Mouse (Mus musculus) kidney, embryonic 16.5 days (tissue): ENCODE data around the gene Olfr665. TPM values are rescaled to one million over a fixed set of nuclear protein-coding genes. Genes with fewer than 3 reads are reported as not detected.
"Not testable (repeated sequence)": the region's sequence is repeated elsewhere in the genome, so short reads cannot be mapped to it uniquely, and the experiment has no call there.

Experiments used
- ATAC-seq: fragments of 200-750 bp; cut with Nextera tagmentation; 2 replicates; pipeline ENCODE4 v1.8.0; 2017; ENCODE audit warnings: moderate TSS enrichment; ENCODE audit not compliant: low FRiP score, low TSS enrichment
- H3K27ac ChIP-seq: fragments of 300-500 bp; sonication (generic); 2 replicates; pipeline ENCODE4 v1.5.1; 2014; ENCODE audit warnings: low read length
- H3K27me3 ChIP-seq: fragments of 300-500 bp; sonication (generic); 2 replicates; pipeline ENCODE4 v1.6.1; 2014; ENCODE audit warnings: low read length, control low read depth, mixed read lengths; ENCODE audit not compliant: insufficient read depth
- H3K36me3 ChIP-seq: fragments of 300-500 bp; sonication (generic); 2 replicates; pipeline ENCODE4 v1.6.1; 2014; ENCODE audit warnings: low read length, control low read depth, mixed read lengths; ENCODE audit not compliant: insufficient read depth
- H3K4me1 ChIP-seq: fragments of 300-500 bp; sonication (generic); 2 replicates; pipeline ENCODE4 v1.6.1; 2014; ENCODE audit warnings: low read length, control low read depth, mixed read lengths; ENCODE audit not compliant: insufficient read depth
- H3K4me2 ChIP-seq: fragments of 300-500 bp; sonication (generic); replicated peaks from 2 replicates; pipeline ENCODE4 v1.6.1; 2014; ENCODE audit warnings: low read depth, low read length
- H3K4me3 ChIP-seq: fragments of 300-500 bp; sonication (generic); 2 replicates; pipeline ENCODE4 v1.5.1; 2014; ENCODE audit warnings: mild to moderate bottlenecking, low read length
- H3K9ac ChIP-seq: fragments of 300-500 bp; sonication (generic); replicated peaks from 2 replicates; pipeline ENCODE4 v1.6.1; 2014; ENCODE audit warnings: low read length
- H3K9me3 ChIP-seq: fragments of 300-500 bp; sonication (generic); 2 replicates; pipeline ENCODE4 v1.6.1; 2016; ENCODE audit warnings: low read length, control low read depth
- WGBS: fragments of 180-500 bp; shearing (Covaris S2); extraction: QIAGEN DNeasy Blood & Tissue Kit; methylation state at CpG from one replicate; pipeline ENCODE4 v1.1.7; 2014; 5-methylcytosine and 5-hydroxymethylcytosine counted together
- polyA plus RNA-seq: library from polyadenylated mRNA; unstranded; fragments of >200 nt; fragmentation: Nextera tagmentation; extraction: Ambion mirVana; gene quantifications from 2 replicates; pipeline ENCODE4 v1.2.1, GENCODE M21; 2015

The Olfr665 gene
- polyA plus RNA-seq, result not detected in 2 replicates

GRCm38 (mm10) chr7:104877731-104878130 is at the start of gene Olfr665:
TSS of gene Olfr665 (plus strand) at chr7:104878031.
- ATAC-seq, result no peak
- Histone ChIP-seq H3K4me3 (no peak within 1 kb of the TSS), H3K27ac (no peak within 1 kb of the TSS), H3K36me3 (no peaks in the 10 kb centered on the region), H3K9ac (no peak within 1 kb of the TSS), H3K9me3 (no peaks in the 10 kb centered on the region), H3K4me1 (no peaks in the 10 kb centered on the region), H3K27me3 (no peaks in the 10 kb centered on the region), H3K4me2 (no peak within 1 kb of the TSS)
- WGBS, result 51% methylated on average over 1 of the region's 1 CpGs

GRCm38 (mm10) chr7:104842503-104842902 is 35.3 kb upstream of the Olfr665 start, which contains the start of gene Usp17lb:
TSS of gene Usp17lb (minus strand) at chr7:104842603.
- Histone ChIP-seq H3K27ac (no peak within 1 kb of the TSS), H3K36me3 (no peaks in the 10 kb centered on the region), H3K9ac (no peak within 1 kb of the TSS), H3K4me1 (no peaks in the 10 kb centered on the region), H3K4me2 (no peak within 1 kb of the TSS), H3K9me3 (no peaks in the 10 kb centered on the region), H3K4me3 (no peak within 1 kb of the TSS), H3K27me3 (no peaks in the 10 kb centered on the region)
- WGBS, result 48% methylated on average over 1 of the region's 1 CpGs
- ATAC-seq, result no peak

DNA sequence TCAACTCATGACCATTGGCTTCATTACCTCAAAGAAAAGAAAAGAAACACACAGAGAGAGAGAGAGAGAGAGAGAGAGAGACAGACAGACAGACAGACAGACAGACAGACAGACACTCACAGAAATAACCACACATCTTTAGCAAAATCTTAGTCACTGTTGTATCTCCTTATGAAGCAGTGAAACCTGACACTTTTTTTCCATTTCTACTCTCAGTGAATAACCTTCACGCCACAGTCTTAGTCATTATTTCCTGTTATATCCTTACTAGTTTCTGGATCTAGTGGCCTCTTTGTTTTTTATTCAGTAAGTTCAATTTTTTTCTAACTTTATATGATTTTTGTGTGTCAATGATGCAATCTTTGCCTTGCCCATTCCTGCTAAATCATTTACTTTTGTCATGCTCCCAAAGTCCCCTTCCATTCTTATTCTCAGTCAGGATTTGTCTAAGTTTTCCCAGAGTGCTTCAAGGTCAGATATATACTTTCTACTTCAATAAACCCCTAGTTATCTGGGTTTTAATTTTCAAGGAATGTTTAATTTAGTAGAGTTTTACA is 34.0 kb upstream of the Olfr665 start:
- Histone ChIP-seq H3K27me3 (no peaks in the 10 kb centered on the region), H3K4me2 (no peak overlapping the region), H3K27ac (no peak overlapping the region), H3K4me3 (no peak overlapping the region), H3K9ac (no peak overlapping the region), H3K9me3 (no peaks in the 10 kb centered on the region), H3K4me1 (no peaks in the 10 kb centered on the region), H3K36me3 (no peaks in the 10 kb centered on the region)
- no peak for ATAC-seq
- WGBS, result 73% methylated on average over 1 of the region's 1 CpGs

GRCm38 (mm10) chr7:104851546-104851945 is 26.3 kb upstream of the Olfr665 start:
- not testable (repeated sequence) for H3K4me2 ChIP-seq, H3K9ac ChIP-seq, ATAC-seq, H3K4me1 ChIP-seq, H3K36me3 ChIP-seq, H3K4me3 ChIP-seq, H3K27ac ChIP-seq, H3K9me3 ChIP-seq, H3K27me3 ChIP-seq
- WGBS, result 84% methylated on average over 2 of the region's 2 CpGs

DNA sequence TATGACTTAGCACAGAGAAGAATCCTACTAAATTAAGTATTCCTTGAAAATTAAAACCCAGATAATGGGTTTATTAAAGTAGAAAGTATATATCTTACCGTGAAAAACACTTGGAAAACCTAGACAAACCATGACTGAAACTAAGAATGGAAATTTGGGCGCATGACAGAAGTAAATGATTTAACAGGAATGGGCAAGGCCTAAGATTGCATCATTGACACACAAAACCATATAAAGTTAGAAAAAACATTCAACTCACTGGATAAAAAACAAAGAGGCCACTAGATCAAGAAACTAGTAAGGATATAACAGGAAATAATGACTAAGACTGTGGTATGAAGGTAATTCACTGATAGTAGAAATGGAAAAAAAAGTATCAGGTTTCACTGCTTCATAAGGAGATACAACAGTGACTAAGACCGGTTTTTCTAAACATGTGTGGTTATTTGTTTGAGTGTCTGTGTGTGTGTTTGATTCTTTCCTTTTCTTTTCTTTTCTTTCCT is 22.5 kb upstream of the Olfr665 start:
- 84% methylated on average over 3 of the region's 3 CpGs for WGBS
- H3K27ac ChIP-seq, result no peak overlapping the region
- H3K4me3 ChIP-seq, result no peak overlapping the region
- no peak overlapping the region for H3K9ac ChIP-seq
- no peak for ATAC-seq
- no peaks in the 10 kb centered on the region for H3K36me3 ChIP-seq
- H3K9me3 ChIP-seq, result no peaks in the 10 kb centered on the region
- no peaks in the 10 kb centered on the region for H3K4me1 ChIP-seq
- H3K4me2 ChIP-seq, result no peak overlapping the region
- H3K27me3 ChIP-seq, result no peaks in the 10 kb centered on the region

DNA sequence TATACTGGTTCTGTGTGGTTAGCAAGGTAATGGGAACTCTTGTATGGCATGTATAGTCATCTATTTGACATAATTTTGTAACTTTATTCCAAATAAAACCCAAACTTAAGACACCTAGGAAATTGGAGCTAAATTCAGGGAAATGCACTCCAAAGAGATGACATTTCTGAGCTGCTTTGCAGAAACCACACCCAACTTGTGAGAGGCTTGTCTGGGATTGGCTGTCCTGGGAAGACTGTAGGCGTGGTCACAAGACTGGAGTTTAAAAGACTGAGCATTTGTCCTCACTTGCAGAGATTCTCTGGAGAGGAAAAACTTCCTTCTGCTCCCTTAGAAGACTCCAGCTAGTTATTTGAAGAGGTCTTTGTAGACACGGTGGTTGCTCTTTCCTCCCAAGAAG is 21.1 kb upstream of the Olfr665 start, which contains the start of gene Usp17la:
Gene Usp17la (plus strand): TSS at position 301 of the 400 bp plus-strand sequence.
- not testable (repeated sequence) for H3K36me3 ChIP-seq, H3K27ac ChIP-seq, H3K27me3 ChIP-seq, H3K9ac ChIP-seq, ATAC-seq, H3K4me3 ChIP-seq, H3K9me3 ChIP-seq, H3K4me2 ChIP-seq, H3K4me1 ChIP-seq
- 81% methylated on average over 2 of the region's 2 CpGs for WGBS

DNA sequence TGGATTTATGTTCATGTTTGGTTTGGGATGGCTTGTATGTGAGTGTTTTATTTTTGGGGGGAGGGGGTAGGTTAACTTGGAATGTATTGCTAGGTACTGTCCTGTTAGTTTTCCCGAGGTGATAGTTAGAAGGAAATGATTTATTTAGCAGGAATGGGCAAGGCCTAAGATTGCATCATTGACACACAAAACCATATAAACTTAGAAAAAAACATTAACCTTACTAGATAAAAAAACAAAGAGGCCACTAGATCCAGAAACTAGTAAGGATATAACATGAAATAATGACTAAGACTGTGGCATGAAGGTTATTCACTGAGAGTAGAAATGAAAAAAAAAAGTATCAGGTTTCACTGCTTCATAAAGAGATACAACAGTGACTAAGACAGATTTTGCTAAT is 20.1 kb upstream of the Olfr665 start:
- no peak overlapping the region for H3K9ac ChIP-seq
- H3K27ac ChIP-seq, result no peak overlapping the region
- no peaks in the 10 kb centered on the region for H3K9me3 ChIP-seq
- 55% methylated on average over 1 of the region's 1 CpGs for WGBS
- no peak overlapping the region for H3K4me2 ChIP-seq
- no peak for ATAC-seq
- H3K4me3 ChIP-seq, result no peak overlapping the region
- H3K36me3 ChIP-seq, result no peaks in the 10 kb centered on the region
- no peaks in the 10 kb centered on the region for H3K27me3 ChIP-seq
- no peaks in the 10 kb centered on the region for H3K4me1 ChIP-seq

DNA sequence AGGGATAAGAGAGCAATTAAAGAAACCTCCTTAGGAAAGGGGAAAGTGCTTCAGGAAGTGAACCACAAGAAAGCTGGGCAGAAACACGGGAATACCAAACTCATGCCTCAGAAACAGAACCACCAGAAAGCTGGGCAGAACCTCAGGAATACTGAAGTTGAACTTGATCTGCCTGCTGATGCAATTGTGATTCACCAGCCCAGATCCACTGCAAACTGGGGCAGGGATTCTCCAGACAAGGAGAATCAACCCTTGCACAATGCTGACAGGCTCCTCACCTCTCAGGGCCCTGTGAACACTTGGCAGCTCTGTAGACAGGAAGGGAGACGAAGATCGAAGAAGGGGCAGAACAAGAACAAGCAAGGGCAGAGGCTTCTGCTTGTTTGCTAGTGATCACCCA is 16.4 kb upstream of the Olfr665 start:
- H3K27ac ChIP-seq, result no peak overlapping the region
- H3K4me3 ChIP-seq, result no peak overlapping the region
- H3K4me1 ChIP-seq, result no peaks in the 10 kb centered on the region
- H3K9ac ChIP-seq, result no peak overlapping the region
- no peaks in the 10 kb centered on the region for H3K36me3 ChIP-seq
- no peaks in the 10 kb centered on the region for H3K27me3 ChIP-seq
- ATAC-seq, result no peak
- H3K9me3 ChIP-seq, result no peaks in the 10 kb centered on the region
- no peak overlapping the region for H3K4me2 ChIP-seq
- 76% methylated on average over 3 of the region's 3 CpGs for WGBS

GRCm38 (mm10) chr7:104895852-104896251 is 18.0 kb downstream of the Olfr665 start, which contains the start of gene Olfr666:
TSS of gene Olfr666 (minus strand) at chr7:104895952.
- H3K27ac ChIP-seq, result no peak within 1 kb of the TSS
- no peak within 1 kb of the TSS for H3K4me3 ChIP-seq
- H3K36me3 ChIP-seq, result no peaks in the 10 kb centered on the region
- no peak for ATAC-seq
- no peaks in the 10 kb centered on the region for H3K4me1 ChIP-seq
- H3K9ac ChIP-seq, result no peak within 1 kb of the TSS
- H3K9me3 ChIP-seq, result no peaks in the 10 kb centered on the region
- H3K27me3 ChIP-seq, result no peaks in the 10 kb centered on the region
- WGBS, result 90% methylated on average over 2 of the region's 2 CpGs
- no peak within 1 kb of the TSS for H3K4me2 ChIP-seq

- ATAC-seq, result no peak
- Histone ChIP-seq H3K4me3 (no peak within 1 kb of the TSS), H3K36me3 (no peaks in the 10 kb centered on the region), H3K4me1 (no peaks in the 10 kb centered on the region), H3K27me3 (no peaks in the 10 kb centered on the region), H3K4me2 (no peak within 1 kb of the TSS), H3K27ac (no peak within 1 kb of the TSS), H3K9me3 (no peaks in the 10 kb centered on the region), H3K9ac (no peak within 1 kb of the TSS)
- 97% methylated on average over 1 of the region's 1 CpGs for WGBS
Observed at GRCm38 (mm10) chr7:104921382-104921781, 43.6 kb downstream of the Olfr665 start, which contains the start of gene Olfr667. TSS of gene Olfr667 (minus strand) at chr7:104921482.
